Mouse (Mus musculus) embryonic fibroblast, embryonic 13.5 days (primary cell): ENCODE data around the gene Vps16. TPM values are rescaled to one million over a fixed set of nuclear protein-coding genes. Genes with fewer than 3 reads are reported as not detected.
A peak's percentile ranks its signal among the peaks of the same experiment; 100 is the strongest.

ENCODE experiments used
- H3K27ac ChIP-seq: 2 replicates; pipeline ENCODE4 v1.5.1; 2012; ENCODE audit warnings: low read length, control low read depth, inconsistent platforms; ENCODE audit not compliant: insufficient read depth
- H3K4me1 ChIP-seq: 2 replicates; pipeline ENCODE4 v1.6.1; 2011; ENCODE audit warnings: low read length; ENCODE audit not compliant: control insufficient read depth, insufficient read depth
- H3K4me3 ChIP-seq: 2 replicates; pipeline ENCODE4 v1.5.1; 2011; ENCODE audit warnings: mild to moderate bottlenecking, control low read depth, low read length; ENCODE audit not compliant: insufficient read depth
- CTCF ChIP-seq: IDR thresholded peaks from 2 replicates; pipeline ENCODE4 v1.5.1; 2011; ENCODE audit warnings: mild to moderate bottlenecking, control low read depth, low read length, moderate library complexity, borderline replicate concordance; ENCODE audit not compliant: insufficient read depth
- POLR2A ChIP-seq: IDR thresholded peaks from 2 replicates; pipeline ENCODE4 v1.6.1; 2011; ENCODE audit warnings: low read depth, mild to moderate bottlenecking, control low read depth, low read length, moderate library complexity
- polyA plus RNA-seq: library from polyadenylated mRNA; stranded (reverse); fragments of >200 nt; gene quantifications from 2 replicates; pipeline ENCODE4 v1.2.4, GENCODE M21; 2011; ENCODE audit warnings: low read depth; ENCODE audit not compliant: missing spikeins, insufficient read length

The Vps16 gene
- polyA plus RNA-seq: 84.9 and 90.1 TPM in 2 replicates

GRCm38 (mm10) chr2:130424126-130424853 is at the start of gene Vps16, which contains the start of gene Pced1a:
Gene Vps16 (plus strand): TSS chr2:130424339.
Gene Pced1a (minus strand): TSS chr2:130424701.
- Histone ChIP-seq H3K4me1 (peaks cover 2% of the 10 kb centered on the region; the same call in 1 of the 2 replicates), H3K27ac (peak within 1 kb of the TSS; percentile 63), H3K4me3 (peak within 1 kb of the TSS; percentile 71)
- TF ChIP-seq POLR2A (peak; percentile 70), CTCF (no peak)

- TF ChIP-seq POLR2A (no peak), CTCF (no peak)
- no peaks in the 10 kb centered on the region for H3K4me1 ChIP-seq
- no peak overlapping the region for H3K27ac ChIP-seq
- H3K4me3 ChIP-seq: no peak overlapping the region
These were observed 49.2 kb upstream of the Vps16 start for GRCm38 (mm10) chr2:130374951-130375350.

- Histone ChIP-seq H3K4me3 (no peak overlapping the region), H3K27ac (no peak overlapping the region), H3K4me1 (no peaks in the 10 kb centered on the region)
- TF ChIP-seq CTCF (no peak), POLR2A (no peak)
These were observed 40.9 kb upstream of the Vps16 start for GRCm38 (mm10) chr2:130383205-130383604.

GRCm38 (mm10) chr2:130383895-130384294 is 40.2 kb upstream of the Vps16 start:
- no peak for TF ChIP-seq CTCF
- no peak for TF ChIP-seq POLR2A
- Histone ChIP-seq H3K27ac (no peak overlapping the region), H3K4me3 (no peak overlapping the region), H3K4me1 (no peaks in the 10 kb centered on the region)

GRCm38 (mm10) chr2:130386212-130386611 is 37.9 kb upstream of the Vps16 start:
- no peak for TF ChIP-seq POLR2A
- no peaks in the 10 kb centered on the region for H3K4me1 ChIP-seq
- no peak overlapping the region for H3K27ac ChIP-seq

GRCm38 (mm10) chr2:130388796-130389195 is 35.3 kb upstream of the Vps16 start:
- Histone ChIP-seq H3K27ac (no peak overlapping the region), H3K4me1 (no peaks in the 10 kb centered on the region), H3K4me3 (no peak overlapping the region)
- TF ChIP-seq CTCF: no peak

More at GRCm38 (mm10) chr2:130386212-130386611, 37.9 kb upstream of the Vps16 start:
- H3K4me3 ChIP-seq: no peak overlapping the region

GRCm38 (mm10) chr2:130390993-130391625 is 33.0 kb upstream of the Vps16 start:
- H3K4me3 ChIP-seq: no peak overlapping the region
- no peaks in the 10 kb centered on the region for H3K4me1 ChIP-seq
- no peak for TF ChIP-seq CTCF
- no peak for TF ChIP-seq POLR2A
- H3K27ac ChIP-seq: no peak overlapping the region

GRCm38 (mm10) chr2:130392836-130393235 is 31.3 kb upstream of the Vps16 start:
- H3K4me3 ChIP-seq: no peak overlapping the region
- no peak for TF ChIP-seq CTCF
- peaks cover 2% of the 10 kb centered on the region; the same call in 1 of the 2 replicates for H3K4me1 ChIP-seq
- H3K27ac ChIP-seq: no peak overlapping the region

- TF ChIP-seq POLR2A (no peak), CTCF (no peak)
These were observed 28.4 kb upstream of the Vps16 start for GRCm38 (mm10) chr2:130395696-130396095.

More at GRCm38 (mm10) chr2:130395696-130396095, 28.4 kb upstream of the Vps16 start:
- no peak overlapping the region for H3K27ac ChIP-seq
- no peak overlapping the region for H3K4me3 ChIP-seq
- H3K4me1 ChIP-seq: peaks cover 2% of the 10 kb centered on the region; the same call in 1 of the 2 replicates
